Mouse (Mus musculus) G1E (cell line): ENCODE measurements at regions not wholly inside any gene's neighbourhood (a gene's known extent, or its start where the extent isn't known, plus 50 kb on each side); places are given as distances from the start of the nearest gene placed in this dataset.

Experiments
- CTCF ChIP-seq: IDR thresholded peaks from 2 replicates; pipeline ENCODE4 v1.5.1; 2012; ENCODE audit warnings: low read depth, low read length, inconsistent platforms, mixed read lengths
- GATA2 ChIP-seq: IDR thresholded peaks from 2 replicates; pipeline ENCODE4 v1.6.1; 2012; ENCODE audit warnings: low read depth, low read length, inconsistent platforms, borderline replicate concordance
- POLR2AphosphoS5 ChIP-seq: IDR thresholded peaks from 2 replicates; pipeline ENCODE4 v1.6.1; 2012; ENCODE audit warnings: low read depth, low read length, inconsistent platforms; ENCODE audit not compliant: insufficient replicate concordance

DNA sequence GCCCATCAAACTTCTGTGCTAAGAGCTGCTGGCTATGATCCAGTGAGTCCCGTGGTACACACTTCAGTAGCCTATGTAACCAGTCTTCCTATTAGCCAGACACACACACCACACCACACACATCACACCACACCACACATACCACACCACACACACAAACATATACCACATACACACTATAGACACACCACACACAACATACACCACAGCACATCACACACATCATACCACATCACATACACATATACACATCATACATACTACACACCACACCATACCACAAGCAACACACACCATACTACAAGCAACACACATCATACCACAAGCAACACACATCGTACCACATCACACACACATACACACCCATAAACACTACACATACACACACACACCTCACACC, 119.7 kb upstream of the Arid1b start:
- TF ChIP-seq CTCF: no peak
- no peak for TF ChIP-seq GATA2
- TF ChIP-seq POLR2AphosphoS5: no peak
